Mouse (Mus musculus): ENCODE measurements at regions not wholly inside any gene's neighbourhood (a gene's known extent, or its start where the extent isn't known, plus 50 kb on each side); places are given as distances from the start of the nearest gene placed in this dataset.

GRCm38 (mm10) chr17:82999710-83000109 lies 215.4 kb upstream of the Pkdcc start:
- H3K4me2 ChIP-seq (ENCODE audit: low read length): no peak overlapping the region
- no peak overlapping the region for H3K27ac ChIP-seq (replicated peaks; ENCODE audit: low read depth, low read length)
- 79% methylated on average over 10 of the region's 10 CpGs for WGBS
- no peaks in the 10 kb centered on the region for H3K9me3 ChIP-seq (ENCODE audit: control insufficient read depth, low read length)
- DNase-seq (no peak), ATAC-seq (ENCODE audit: low FRiP score, low TSS enrichment) (no peak)
- H3K4me3 ChIP-seq (replicated peaks; ENCODE audit: low read depth, low read length): no peak overlapping the region
- H3K4me1 ChIP-seq (ENCODE audit: control insufficient read depth, insufficient read depth, low read length): 0 out of 2 replicates have a peak, but pooled peaks cover 6% of the 10 kb centered on the region
- no peaks in the 10 kb centered on the region for H3K36me3 ChIP-seq (ENCODE audit: control insufficient read depth, insufficient read depth, low read length)
- H3K27me3 ChIP-seq (ENCODE audit: control insufficient read depth, insufficient read depth, low read length): no peaks in the 10 kb centered on the region
- H3K9ac ChIP-seq (replicated peaks; ENCODE audit: low read length): no peak overlapping the region

GRCm38 (mm10) chr17:83000411-83000810 lies 214.7 kb upstream of the Pkdcc start:
- H3K4me2 ChIP-seq (ENCODE audit: low read length): no peak overlapping the region
- WGBS: 75% methylated on average over 8 of the region's 8 CpGs
- H3K36me3 ChIP-seq (ENCODE audit: control insufficient read depth, insufficient read depth, low read length): no peaks in the 10 kb centered on the region
- ATAC-seq (ENCODE audit: low FRiP score, low TSS enrichment): no peak
- H3K9ac ChIP-seq (replicated peaks; ENCODE audit: low read length): no peak overlapping the region
- DNase-seq: no peak
- H3K4me1 ChIP-seq (ENCODE audit: control insufficient read depth, insufficient read depth, low read length): 0 out of 2 replicates have a peak, but pooled peaks cover 6% of the 10 kb centered on the region
- H3K4me3 ChIP-seq (replicated peaks; ENCODE audit: low read depth, low read length): no peak overlapping the region
- H3K27me3 ChIP-seq (ENCODE audit: control insufficient read depth, insufficient read depth, low read length): no peaks in the 10 kb centered on the region
- no peak overlapping the region for H3K27ac ChIP-seq (replicated peaks; ENCODE audit: low read depth, low read length)
- no peaks in the 10 kb centered on the region for H3K9me3 ChIP-seq (ENCODE audit: control insufficient read depth, low read length)

- WGBS: 13% methylated on average over 2 of the region's 2 CpGs
These were observed 213.5 kb upstream of the Pkdcc start for GRCm38 (mm10) chr17:83001567-83001966.

GRCm38 (mm10) chr17:83010845-83011244 lies 204.2 kb upstream of the Pkdcc start:
- ATAC-seq (ENCODE audit: low FRiP score, low TSS enrichment) (no peak), DNase-seq (no peak)
- no peak overlapping the region for H3K27ac ChIP-seq (replicated peaks; ENCODE audit: low read depth, low read length)
- H3K4me3 ChIP-seq (replicated peaks; ENCODE audit: low read depth, low read length): no peak overlapping the region
- no peak overlapping the region for H3K4me2 ChIP-seq (ENCODE audit: low read length)
- no peaks in the 10 kb centered on the region for H3K27me3 ChIP-seq (ENCODE audit: control insufficient read depth, insufficient read depth, low read length)
- WGBS: 97% methylated on average over 1 of the region's 1 CpGs
- H3K4me1 ChIP-seq (ENCODE audit: control insufficient read depth, insufficient read depth, low read length): no peaks in the 10 kb centered on the region
- H3K36me3 ChIP-seq (ENCODE audit: control insufficient read depth, insufficient read depth, low read length): no peaks in the 10 kb centered on the region
- H3K9me3 ChIP-seq (ENCODE audit: control insufficient read depth, low read length): no peaks in the 10 kb centered on the region
- H3K9ac ChIP-seq (replicated peaks; ENCODE audit: low read length): no peak overlapping the region

More at GRCm38 (mm10) chr17:83001567-83001966, 213.5 kb upstream of the Pkdcc start:
- Histone ChIP-seq H3K9me3 (ENCODE audit: control insufficient read depth, low read length) (no peaks in the 10 kb centered on the region), H3K4me2 (ENCODE audit: low read length) (no peak overlapping the region), H3K27ac (replicated peaks; ENCODE audit: low read depth, low read length) (no peak overlapping the region), H3K9ac (replicated peaks; ENCODE audit: low read length) (no peak overlapping the region), H3K4me3 (replicated peaks; ENCODE audit: low read depth, low read length) (no peak overlapping the region), H3K36me3 (ENCODE audit: control insufficient read depth, insufficient read depth, low read length) (no peaks in the 10 kb centered on the region), H3K27me3 (ENCODE audit: control insufficient read depth, insufficient read depth, low read length) (no peaks in the 10 kb centered on the region), H3K4me1 (ENCODE audit: control insufficient read depth, insufficient read depth, low read length) (0 out of 2 replicates have a peak, but pooled peaks cover 6% of the 10 kb centered on the region)
- ATAC-seq (ENCODE audit: low FRiP score, low TSS enrichment) (peak; percentile 62; the same call in 1 of the 2 replicates), DNase-seq (peak; percentile 77)

GRCm38 (mm10) chr17:83015656-83016055 lies 199.4 kb upstream of the Pkdcc start:
- DNase-seq: no peak
- WGBS: 64% methylated on average over 2 of the region's 2 CpGs
- Histone ChIP-seq H3K27ac (replicated peaks; ENCODE audit: low read depth, low read length) (no peak overlapping the region), H3K9ac (replicated peaks; ENCODE audit: low read length) (no peak overlapping the region), H3K27me3 (ENCODE audit: control insufficient read depth, insufficient read depth, low read length) (no peaks in the 10 kb centered on the region), H3K9me3 (ENCODE audit: control insufficient read depth, low read length) (no peaks in the 10 kb centered on the region), H3K4me1 (ENCODE audit: control insufficient read depth, insufficient read depth, low read length) (no peaks in the 10 kb centered on the region), H3K36me3 (ENCODE audit: control insufficient read depth, insufficient read depth, low read length) (no peaks in the 10 kb centered on the region), H3K4me2 (ENCODE audit: low read length) (no peak overlapping the region), H3K4me3 (replicated peaks; ENCODE audit: low read depth, low read length) (no peak overlapping the region)
- ATAC-seq (ENCODE audit: low FRiP score, low TSS enrichment): no peak

- ATAC-seq (ENCODE audit: low FRiP score, low TSS enrichment) (no peak), DNase-seq (no peak)
- H3K9ac ChIP-seq (replicated peaks; ENCODE audit: low read length): no peak overlapping the region
- H3K4me2 ChIP-seq (ENCODE audit: low read length): no peak overlapping the region
- 95% methylated on average over 5 of the region's 5 CpGs for WGBS
- H3K36me3 ChIP-seq (ENCODE audit: control insufficient read depth, insufficient read depth, low read length): no peaks in the 10 kb centered on the region
- no peaks in the 10 kb centered on the region for H3K27me3 ChIP-seq (ENCODE audit: control insufficient read depth, insufficient read depth, low read length)
- no peaks in the 10 kb centered on the region for H3K4me1 ChIP-seq (ENCODE audit: control insufficient read depth, insufficient read depth, low read length)
- no peaks in the 10 kb centered on the region for H3K9me3 ChIP-seq (ENCODE audit: control insufficient read depth, low read length)
- no peak overlapping the region for H3K4me3 ChIP-seq (replicated peaks; ENCODE audit: low read depth, low read length)
- no peak overlapping the region for H3K27ac ChIP-seq (replicated peaks; ENCODE audit: low read depth, low read length)
These were observed 198.2 kb upstream of the Pkdcc start for GRCm38 (mm10) chr17:83016936-83017335.

- Histone ChIP-seq H3K4me3 (replicated peaks; ENCODE audit: low read depth, low read length) (no peak overlapping the region), H3K9me3 (ENCODE audit: control insufficient read depth, low read length) (no peaks in the 10 kb centered on the region), H3K27me3 (ENCODE audit: control insufficient read depth, insufficient read depth, low read length) (no peaks in the 10 kb centered on the region), H3K27ac (replicated peaks; ENCODE audit: low read depth, low read length) (no peak overlapping the region), H3K4me1 (ENCODE audit: control insufficient read depth, insufficient read depth, low read length) (no peaks in the 10 kb centered on the region), H3K36me3 (ENCODE audit: control insufficient read depth, insufficient read depth, low read length) (no peaks in the 10 kb centered on the region), H3K4me2 (ENCODE audit: low read length) (no peak overlapping the region), H3K9ac (replicated peaks; ENCODE audit: low read length) (no peak overlapping the region)
- ATAC-seq (ENCODE audit: low FRiP score, low TSS enrichment): no peak
- 67% methylated on average over 5 of the region's 5 CpGs for WGBS
- no peak for DNase-seq
These were observed 195.8 kb upstream of the Pkdcc start for GRCm38 (mm10) chr17:83019267-83019666.

GRCm38 (mm10) chr17:83020576-83020975 lies 194.5 kb upstream of the Pkdcc start:
- H3K36me3 ChIP-seq (ENCODE audit: control insufficient read depth, insufficient read depth, low read length): no peaks in the 10 kb centered on the region
- DNase-seq (peak; percentile 37), ATAC-seq (ENCODE audit: low FRiP score, low TSS enrichment) (no peak)
- no peaks in the 10 kb centered on the region for H3K4me1 ChIP-seq (ENCODE audit: control insufficient read depth, insufficient read depth, low read length)
- WGBS: 78% methylated on average over 10 of the region's 10 CpGs
- no peak overlapping the region for H3K27ac ChIP-seq (replicated peaks; ENCODE audit: low read depth, low read length)
- H3K9ac ChIP-seq (replicated peaks; ENCODE audit: low read length): no peak overlapping the region
- H3K4me3 ChIP-seq (replicated peaks; ENCODE audit: low read depth, low read length): no peak overlapping the region
- no peak overlapping the region for H3K4me2 ChIP-seq (ENCODE audit: low read length)
- H3K9me3 ChIP-seq (ENCODE audit: control insufficient read depth, low read length): no peaks in the 10 kb centered on the region
- no peaks in the 10 kb centered on the region for H3K27me3 ChIP-seq (ENCODE audit: control insufficient read depth, insufficient read depth, low read length)

- Histone ChIP-seq H3K9me3 (ENCODE audit: control insufficient read depth, low read length) (no peaks in the 10 kb centered on the region), H3K4me2 (ENCODE audit: low read length) (no peak overlapping the region), H3K9ac (replicated peaks; ENCODE audit: low read length) (no peak overlapping the region), H3K4me1 (ENCODE audit: control insufficient read depth, insufficient read depth, low read length) (no peaks in the 10 kb centered on the region), H3K4me3 (replicated peaks; ENCODE audit: low read depth, low read length) (no peak overlapping the region), H3K27me3 (ENCODE audit: control insufficient read depth, insufficient read depth, low read length) (no peaks in the 10 kb centered on the region), H3K36me3 (ENCODE audit: control insufficient read depth, insufficient read depth, low read length) (no peaks in the 10 kb centered on the region), H3K27ac (replicated peaks; ENCODE audit: low read depth, low read length) (no peak overlapping the region)
- DNase-seq (peak; percentile 95), ATAC-seq (ENCODE audit: low FRiP score, low TSS enrichment) (peak; percentile 50; the same call in 1 of the 2 replicates)
- WGBS: 13% methylated on average over 5 of the region's 5 CpGs
These were observed 189.7 kb upstream of the Pkdcc start for GRCm38 (mm10) chr17:83025340-83025816.
